ENCODE assay signal across 19 mouse cellular contexts in genomic region chr2:45170272-45170671, GRCm38 (mm10). TPM values are rescaled to one million over a fixed set of nuclear protein-coding genes. Genes with fewer than 3 reads are reported as not detected.
DNase-seq lines count a peak whose midpoint lies in the region; ATAC-seq and TF ChIP-seq lines count a peak whose summit lies in the region.
"Had no signal": no experiment of that assay in that cellular context is flagged by ENCODE, and none has a peak within 500 bp of the region (broad histone marks: within the 10 kb centered on the region; RNA-seq: fewer than 3 reads in every experiment).

No protein-coding gene starts in this region.

- no peak overlapping the region for H3K9ac ChIP-seq in embryonic facial prominence, embryonic 11.5 days (replicated peaks; ENCODE audit: low read length)
- no peak overlapping the region for H3K9ac ChIP-seq in liver, embryonic 14.5 days (replicated peaks)
- H3K9ac ChIP-seq in liver, embryonic 11.5 days (ENCODE audit: low read depth, low read length), result no peak overlapping the region
- no peak overlapping the region for H3K9ac ChIP-seq in embryonic facial prominence, embryonic 15.5 days
- H3K9ac ChIP-seq in midbrain, embryonic 14.5 days (replicated peaks; ENCODE audit: low read length), result no peak overlapping the region
- H3K9ac ChIP-seq: heart, embryonic 12.5 days; hindbrain, embryonic 15.5 days; liver, embryonic 13.5 days had no signal

- no peak overlapping the region for H3K4me2 ChIP-seq in embryonic facial prominence, embryonic 11.5 days (ENCODE audit: low read depth, low read length)
- no peak overlapping the region for H3K4me2 ChIP-seq in liver, embryonic 14.5 days (ENCODE audit: low read depth)
- no peak overlapping the region for H3K4me2 ChIP-seq in liver, embryonic 11.5 days
- H3K4me2 ChIP-seq in embryonic facial prominence, embryonic 15.5 days (replicated peaks), result no peak overlapping the region
- no peak overlapping the region for H3K4me2 ChIP-seq in midbrain, embryonic 14.5 days (ENCODE audit: low read length)
- H3K4me2 ChIP-seq: heart, embryonic 12.5 days; hindbrain, embryonic 15.5 days had no signal

- no peaks in the 10 kb centered on the region for H3K4me1 ChIP-seq in embryonic facial prominence, embryonic 11.5 days (ENCODE audit: control insufficient read depth, insufficient read depth, low read length)
- peaks cover 24% of the 10 kb centered on the region for H3K4me1 ChIP-seq in embryonic facial prominence, embryonic 10.5 days
- H3K4me1 ChIP-seq in liver, embryonic 14.5 days (replicated peaks; ENCODE audit: control insufficient read depth in 2 of 2, insufficient read depth in 2 of 2, low read length in 1 of 2), result peaks cover 24 to 25% of the 10 kb centered on the region in 2 experiments
- peaks cover 21% of the 10 kb centered on the region for H3K4me1 ChIP-seq in liver, embryonic 11.5 days (replicated peaks; ENCODE audit: control insufficient read depth, insufficient read depth, low read length)
- no peaks in the 10 kb centered on the region for H3K4me1 ChIP-seq in embryonic facial prominence, embryonic 15.5 days
- peaks cover 6% of the 10 kb centered on the region; the same call in 1 of the 2 replicates for H3K4me1 ChIP-seq in midbrain, embryonic 14.5 days (ENCODE audit: control insufficient read depth, insufficient read depth, low read length)

- no peaks in the 10 kb centered on the region for H3K36me3 ChIP-seq in embryonic facial prominence, embryonic 11.5 days (replicated peaks; ENCODE audit: control insufficient read depth, insufficient read depth, low read depth, low read length)
- H3K36me3 ChIP-seq in embryonic facial prominence, embryonic 10.5 days (replicated peaks), result no peaks in the 10 kb centered on the region
- H3K36me3 ChIP-seq in liver, embryonic 14.5 days (replicated peaks; ENCODE audit: control insufficient read depth, insufficient read depth, low read depth), result no peaks in the 10 kb centered on the region
- H3K36me3 ChIP-seq in liver, embryonic 11.5 days (ENCODE audit: control insufficient read depth, insufficient read depth, low read length), result no peaks in the 10 kb centered on the region
- H3K36me3 ChIP-seq in embryonic facial prominence, embryonic 15.5 days, result no peaks in the 10 kb centered on the region
- no peaks in the 10 kb centered on the region for H3K36me3 ChIP-seq in midbrain, embryonic 14.5 days (ENCODE audit: control insufficient read depth, insufficient read depth, low read length)
- H3K36me3 ChIP-seq: heart, embryonic 12.5 days; hindbrain, embryonic 15.5 days; liver, embryonic 13.5 days had no signal

- 0 out of 2 replicates have a peak, but pooled peaks have one; percentile 5 for TF ChIP-seq EP300 in liver, embryonic 14.5 days (IDR thresholded peaks at IDR 0.05; ENCODE audit: low read depth)

- no peaks in the 10 kb centered on the region for H3K27me3 ChIP-seq in embryonic facial prominence, embryonic 11.5 days (ENCODE audit: control insufficient read depth, insufficient read depth, low read length)
- H3K27me3 ChIP-seq in embryonic facial prominence, embryonic 10.5 days (replicated peaks; ENCODE audit: low read depth, poor library complexity, severe bottlenecking), result peaks cover 4% of the 10 kb centered on the region; the same call in 1 of the 2 replicates
- no peaks in the 10 kb centered on the region for H3K27me3 ChIP-seq in liver, embryonic 14.5 days (ENCODE audit: control insufficient read depth, insufficient read depth, low read length)
- H3K27me3 ChIP-seq in liver, embryonic 11.5 days (replicated peaks; ENCODE audit: control insufficient read depth, insufficient read depth, low read length), result no peaks in the 10 kb centered on the region
- no peaks in the 10 kb centered on the region for H3K27me3 ChIP-seq in embryonic facial prominence, embryonic 15.5 days
- no peaks in the 10 kb centered on the region for H3K27me3 ChIP-seq in midbrain, embryonic 14.5 days (ENCODE audit: control insufficient read depth, insufficient read depth, low read length)
- H3K27me3 ChIP-seq: heart, embryonic 12.5 days; hindbrain, embryonic 15.5 days; liver, embryonic 13.5 days had no signal

- no peaks in the 10 kb centered on the region for H3K9me3 ChIP-seq in embryonic facial prominence, embryonic 11.5 days (replicated peaks; ENCODE audit: control insufficient read depth, low read length)
- peaks cover 4% of the 10 kb centered on the region; the same call in 1 of the 2 replicates for H3K9me3 ChIP-seq in embryonic facial prominence, embryonic 10.5 days
- H3K9me3 ChIP-seq in liver, embryonic 14.5 days (ENCODE audit: control insufficient read depth, low read length), result no peaks in the 10 kb centered on the region
- H3K9me3 ChIP-seq in liver, embryonic 11.5 days (ENCODE audit: control insufficient read depth, low read length), result no peaks in the 10 kb centered on the region
- H3K9me3 ChIP-seq in embryonic facial prominence, embryonic 15.5 days (replicated peaks), result no peaks in the 10 kb centered on the region
- no peaks in the 10 kb centered on the region for H3K9me3 ChIP-seq in midbrain, embryonic 14.5 days (ENCODE audit: control insufficient read depth, low read length)
- H3K9me3 ChIP-seq: hindbrain, embryonic 15.5 days; liver, embryonic 13.5 days had no signal

- H3K4me3 ChIP-seq in embryonic facial prominence, embryonic 11.5 days (ENCODE audit: low read depth, low read length), result no peak overlapping the region
- H3K4me3 ChIP-seq in embryonic facial prominence, embryonic 10.5 days, result no peak overlapping the region
- H3K4me3 ChIP-seq in liver, embryonic 14.5 days (ENCODE audit: insufficient read depth in 1 of 2, low read depth in 2 of 2, low read length in 2 of 2), result no peak overlapping the region
- H3K4me3 ChIP-seq in liver, embryonic 11.5 days (ENCODE audit: low read depth, low read length), result no peak overlapping the region
- H3K4me3 ChIP-seq in embryonic facial prominence, embryonic 15.5 days (replicated peaks), result no peak overlapping the region
- H3K4me3 ChIP-seq in midbrain, embryonic 14.5 days (replicated peaks; ENCODE audit: low read depth, low read length), result no peak overlapping the region
- H3K4me3 ChIP-seq: heart, embryonic 12.5 days; hindbrain, embryonic 15.5 days; liver, embryonic 13.5 days had no signal

- H3K27ac ChIP-seq in embryonic facial prominence, embryonic 11.5 days (replicated peaks; ENCODE audit: low read depth, low read length), result no peak overlapping the region
- H3K27ac ChIP-seq in embryonic facial prominence, embryonic 10.5 days (replicated peaks), result no peak overlapping the region
- no peak overlapping the region for H3K27ac ChIP-seq in liver, embryonic 14.5 days
- no peak overlapping the region for H3K27ac ChIP-seq in liver, embryonic 11.5 days (ENCODE audit: low read depth, low read length)
- no peak overlapping the region for H3K27ac ChIP-seq in embryonic facial prominence, embryonic 15.5 days (replicated peaks)
- no peak overlapping the region for H3K27ac ChIP-seq in midbrain, embryonic 14.5 days (replicated peaks; ENCODE audit: low read depth, low read length)
- H3K27ac ChIP-seq: hindbrain, embryonic 15.5 days; kidney, postnatal 0 days had no signal

- no peak for TF ChIP-seq CTCF in liver, embryonic 14.5 days (IDR thresholded peaks at IDR 0.05; ENCODE audit: low read depth)

- 47% methylated on average over 3 of the region's 3 CpGs for WGBS in embryonic facial prominence, embryonic 11.5 days
- WGBS in embryonic facial prominence, embryonic 10.5 days, result 54% methylated on average over 3 of the region's 3 CpGs
- 52% methylated on average over 3 of the region's 3 CpGs for WGBS in liver, embryonic 14.5 days (ENCODE audit: insufficient replicate concordance)
- WGBS in liver, embryonic 11.5 days, result 81% methylated on average over 3 of the region's 3 CpGs
- 40% methylated on average over 3 of the region's 3 CpGs for WGBS in embryonic facial prominence, embryonic 15.5 days
- WGBS in midbrain, embryonic 14.5 days, result 36% methylated on average over 3 of the region's 3 CpGs

- peak; percentile 44; the same call in 1 of the 2 replicates for ATAC-seq in embryonic facial prominence, embryonic 11.5 days (replicated peaks; ENCODE audit: insufficient number of reproducible peaks, low FRiP score, low TSS enrichment, low read depth)
- ATAC-seq in liver, embryonic 14.5 days (ENCODE audit: insufficient read depth), result no peak
- no peak for ATAC-seq in liver, embryonic 11.5 days (replicated peaks; ENCODE audit: low FRiP score)
- 0 out of 2 replicates have a peak, but pooled peaks have one; percentile 51 for ATAC-seq in embryonic facial prominence, embryonic 15.5 days (ENCODE audit: insufficient number of reproducible peaks, low FRiP score, low TSS enrichment, low read depth)
- ATAC-seq in midbrain, embryonic 14.5 days (ENCODE audit: low FRiP score, low TSS enrichment), result peak; percentile 40; the same call in 1 of the 2 replicates
- ATAC-seq: CD4-positive, CD25-positive, alpha-beta regulatory T cell, adult 4 months; intestine, postnatal 0 days had no signal

- peak; percentile 49 for DNase-seq in embryonic facial prominence, embryonic 11.5 days (ENCODE audit: low spot score)
- no peak for DNase-seq in embryonic facial prominence, embryonic 10.5 days (ENCODE audit: low spot score)
- DNase-seq in liver, embryonic 14.5 days (ENCODE audit: low read depth in 3 of 3, low spot score in 3 of 3), result no peak
- DNase-seq in liver, embryonic 11.5 days (ENCODE audit: low spot score), result no peak
- no peak for DNase-seq in midbrain, embryonic 14.5 days
- no peak for DNase-seq in lung, postnatal 14 days
- DNase-seq in kidney, postnatal 36 days, result no peak
- DNase-seq: adrenal gland, adult 8-10 months; cerebellum, adult 11-12 months; cerebellum, postnatal 25 days; liver, embryonic 13.5 days; right cerebral cortex, postnatal 4 days; thymus, postnatal 25 days had no signal

RNA-seq across cellular contexts. Expression of gene Zeb2, which starts 53.1 kb away (rescaled TPM):
- polyA plus RNA-seq in embryonic facial prominence, embryonic 11.5 days (2014; fragmentation: Nextera tagmentation; extraction: Ambion mirVana), result 36.7 and 38.5 TPM in 2 replicates
- polyA plus RNA-seq in embryonic facial prominence, embryonic 10.5 days (2016; fragmentation: Nextera tagmentation; extraction: Ambion mirVana), result 20.9 and 27.8 TPM in 2 replicates
- polyA plus RNA-seq in liver, embryonic 14.5 days (2012; rRNA removed), result 3.9 and 5.7 TPM in 2 replicates
- 9.9 and 11.4 TPM in 2 replicates for polyA plus RNA-seq in liver, embryonic 14.5 days (2014; fragmentation: Nextera tagmentation; extraction: Ambion mirVana)
- polyA plus RNA-seq in liver, embryonic 11.5 days (2014; fragmentation: Nextera tagmentation; extraction: Ambion mirVana), result 32.8 and 33.2 TPM in 2 replicates
- polyA plus RNA-seq in embryonic facial prominence, embryonic 15.5 days (2015; fragmentation: Nextera tagmentation; extraction: Ambion mirVana), result 69.8 and 71.2 TPM in 2 replicates
- 25.5 and 32.3 TPM in 2 replicates for polyA plus RNA-seq in midbrain, embryonic 14.5 days (2014; fragmentation: Nextera tagmentation; extraction: Ambion mirVana)

Comparison
In these comparisons a context has a peak if more than half of its experiments do, and no peak if none do; other contexts are left out.
1. ATAC-seq: peak in embryonic facial prominence, embryonic 11.5 days (single experiment), embryonic facial prominence, embryonic 15.5 days (single experiment) and midbrain, embryonic 14.5 days (single experiment); none in liver, embryonic 14.5 days (single experiment) and liver, embryonic 11.5 days (single experiment).